Mouse (Mus musculus) gonadal fat pad, adult 2 months (tissue): ENCODE measurements at regions not wholly inside any gene's neighbourhood (a gene's known extent, or its start where the extent isn't known, plus 50 kb on each side); places are given as distances from the start of the nearest gene placed in this dataset.

Source experiments
- DNase-seq: peaks from one replicate; pipeline ENCODE4 v3.0.0-alpha.2; 2012; ENCODE audit warnings: low read depth

- no peak for DNase-seq
Measured at GRCm38 (mm10) chr17:4297156-4297535, 601.1 kb upstream of the Nox3 start.

GRCm38 (mm10) chr17:4301142-4301853 is 605.2 kb upstream of the Nox3 start:
- DNase-seq: no peak

- DNase-seq: no peak
Measured at GRCm38 (mm10) chr17:4311785-4312379, 615.8 kb upstream of the Nox3 start.

- no peak for DNase-seq
Measured at GRCm38 (mm10) chr17:4319141-4319540, 623.1 kb upstream of the Nox3 start.

GRCm38 (mm10) chr17:4328810-4329209 is 632.7 kb upstream of the Nox3 start:
- no peak for DNase-seq

- peak; percentile 28 for DNase-seq
Measured at GRCm38 (mm10) chr17:4331650-4332049, 635.6 kb upstream of the Nox3 start.

GRCm38 (mm10) chr17:4333091-4333490 is 637.0 kb upstream of the Nox3 start:
- no peak for DNase-seq

GRCm38 (mm10) chr17:4353018-4353417 is 641.1 kb upstream of the Arid1b start:
- DNase-seq: no peak

- no peak for DNase-seq
Measured at GRCm38 (mm10) chr17:4355506-4356218, 638.5 kb upstream of the Arid1b start.

GRCm38 (mm10) chr17:4360413-4361320 is 633.5 kb upstream of the Arid1b start:
- peak; percentile 28 for DNase-seq

GRCm38 (mm10) chr17:4365811-4366210 is 628.3 kb upstream of the Arid1b start:
- DNase-seq: no peak

- no peak for DNase-seq
Measured at GRCm38 (mm10) chr17:4380449-4380848, 613.7 kb upstream of the Arid1b start.

GRCm38 (mm10) chr17:4380873-4381272 is 613.3 kb upstream of the Arid1b start:
- no peak for DNase-seq

GRCm38 (mm10) chr17:4381896-4382685 is 612.0 kb upstream of the Arid1b start:
- DNase-seq: no peak

- no peak for DNase-seq
Measured at GRCm38 (mm10) chr17:4382716-4383115, 611.4 kb upstream of the Arid1b start.

GRCm38 (mm10) chr17:4387616-4388015 is 606.5 kb upstream of the Arid1b start:
- DNase-seq: no peak

- DNase-seq: no peak
Measured at GRCm38 (mm10) chr17:4390012-4390411, 604.1 kb upstream of the Arid1b start.

GRCm38 (mm10) chr17:4390577-4390976 is 603.6 kb upstream of the Arid1b start:
- DNase-seq: no peak

- DNase-seq: no peak
Measured at GRCm38 (mm10) chr17:4391210-4391609, 602.9 kb upstream of the Arid1b start.

- DNase-seq: no peak
Measured at GRCm38 (mm10) chr17:4396119-4396518, 598.0 kb upstream of the Arid1b start.

GRCm38 (mm10) chr17:4417686-4418085 is 576.4 kb upstream of the Arid1b start:
- DNase-seq: no peak
